Mouse (Mus musculus) liver, adult 10 weeks (tissue): Measurements from ENCODE around the gene Awat1. TPM values are rescaled to one million over a fixed set of nuclear protein-coding genes. Genes with fewer than 3 reads are reported as not detected.

Source experiments
- polyA plus RNA-seq: library from polyadenylated mRNA; stranded (reverse); fragments of 350-450 nt; fragmentation: Illumina TruSeq; extraction: RNeasy Lipid Tissue Mini Kit (QIAGEN cat#74804); gene quantifications from one replicate; pipeline ENCODE4 v1.2.3, GENCODE M21; 2014; ENCODE audit warnings: low read depth, low replicate concordance

Awat1 gene
- not detected for polyA plus RNA-seq

GRCm38 (mm10) chrX:100571951-100572350 is at the start of gene Awat1:
Awat1 (plus strand) TSS chrX:100572251.

DNA sequence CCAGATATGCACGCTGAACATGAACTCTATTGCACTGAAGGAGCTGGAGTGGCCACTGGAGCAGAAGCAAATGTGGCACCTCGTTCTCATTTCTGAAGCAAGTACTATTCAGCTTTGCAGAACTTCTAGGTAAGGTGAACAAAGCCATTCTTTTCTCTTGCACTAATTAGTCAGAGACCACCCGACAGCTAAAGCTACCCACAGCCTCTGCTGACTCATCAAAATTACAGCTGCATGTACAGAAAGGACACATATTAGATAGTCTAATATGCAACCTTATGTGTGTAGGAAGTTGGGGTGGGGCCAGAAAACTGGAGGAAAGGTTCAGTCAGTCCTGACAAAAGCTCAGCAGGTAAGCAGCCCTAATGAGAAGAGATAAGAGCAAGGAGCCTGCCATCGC is 47.6 kb upstream of the Awat1 start, which contains the start of gene Dgat2l6:
Gene Dgat2l6, plus strand, starts transcription at position 368 of the 400 bp plus-strand sequence.

GRCm38 (mm10) chrX:100594791-100595190 is 22.7 kb downstream of the Awat1 start, which contains the start of gene P2ry4:
P2ry4 (minus strand) TSS chrX:100594869.

GRCm38 (mm10) chrX:100605314-100605713 is 33.3 kb downstream of the Awat1 start, which contains the start of gene Arr3:
Arr3 (plus strand) TSS chrX:100605497.

DNA sequence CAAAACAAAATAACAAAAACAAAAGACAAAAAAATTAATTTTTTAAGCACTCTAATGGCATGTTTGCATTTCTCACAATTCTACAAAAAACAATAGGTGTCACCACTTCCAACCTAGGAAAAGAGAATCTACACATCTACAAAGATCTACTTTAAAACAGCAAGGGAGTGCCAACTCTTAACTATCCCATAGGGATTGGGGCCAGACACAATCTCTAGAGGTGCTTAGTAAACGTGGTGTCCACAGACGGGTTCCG is 53.4 kb downstream of the Awat1 start, which contains the start of gene Kif4:
Gene Kif4, plus strand, starts transcription at position 192 of the 256 bp plus-strand sequence.

GRCm38 (mm10) chrX:100625802-100626793 is 54.0 kb downstream of the Awat1 start, which contains the start of gene Pdzd11:
Pdzd11 (minus strand) TSS chrX:100626568.

Other genes starting within 250 kb of the Awat1 start
- not detected for gene Otud6a, start 143.2 kb upstream of the Awat1 start, polyA plus RNA-seq
- gene Awat2, start 129.5 kb upstream of the Awat1 start, polyA plus RNA-seq, result 0.58 TPM
- gene Igbp1, start 78.0 kb upstream of the Awat1 start, polyA plus RNA-seq, result 59.4 TPM
- not detected for gene Dgat2l6, start 47.4 kb upstream of the Awat1 start, polyA plus RNA-seq
- 7.3 TPM for gene P2ry4, start 22.6 kb downstream of the Awat1 start, polyA plus RNA-seq
- gene Arr3, start 33.2 kb downstream of the Awat1 start, polyA plus RNA-seq, result not detected
- gene Kif4, start 53.5 kb downstream of the Awat1 start, polyA plus RNA-seq, result 0.11 TPM
- 36.3 TPM for gene Pdzd11, start 54.3 kb downstream of the Awat1 start, polyA plus RNA-seq
- gene Gdpd2, start 157.6 kb downstream of the Awat1 start, polyA plus RNA-seq, result not detected
- 15.3 TPM for gene Dlg3, start 195.5 kb downstream of the Awat1 start, polyA plus RNA-seq